Mouse (Mus musculus): ENCODE measurements around the gene Fryl.
"Not testable (repeated sequence)": the region's sequence is repeated elsewhere in the genome, so short reads cannot be mapped to it uniquely, and the experiment has no call there.

Fryl gene

DNA sequence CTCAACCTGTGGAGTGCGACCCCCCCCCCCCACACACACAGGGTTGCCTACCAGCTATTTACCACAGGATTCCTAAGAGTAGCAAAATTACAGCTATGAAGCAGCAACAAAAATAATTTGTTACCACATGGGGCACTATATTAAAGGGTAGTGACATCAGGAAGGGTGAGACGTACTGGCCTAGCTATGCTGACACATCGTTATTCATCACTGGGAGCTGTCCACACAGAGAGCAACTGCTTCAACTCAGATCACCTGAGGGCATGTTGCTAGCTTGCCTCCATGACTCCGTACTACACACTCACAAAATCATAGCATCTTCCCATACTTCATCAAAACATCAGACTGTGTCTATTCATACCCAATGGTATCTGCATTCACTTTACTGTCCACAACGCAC is 176.6 kb downstream of the Fryl start:
- no peak for DNase-seq

DNA sequence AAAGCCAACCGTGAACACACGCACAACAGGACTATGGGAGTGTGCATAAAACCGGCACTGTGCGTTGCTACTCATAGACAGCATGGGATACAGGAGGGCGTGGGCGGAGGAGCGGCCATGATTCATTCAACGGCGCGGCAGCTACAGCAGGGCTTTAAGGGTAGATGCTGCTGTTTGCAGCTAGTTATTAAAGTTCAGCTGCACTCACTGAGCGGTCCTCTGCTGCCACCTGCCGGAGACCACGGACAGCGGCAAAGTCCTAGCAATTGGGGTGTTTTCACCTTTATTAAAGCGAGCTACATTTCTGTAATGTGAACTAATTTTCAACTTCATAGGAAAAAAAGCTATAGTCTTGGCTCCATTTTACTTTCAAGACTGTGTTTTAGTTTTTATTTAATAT is 185.1 kb downstream of the Fryl start:
- DNase-seq: peak; percentile 66

DNA sequence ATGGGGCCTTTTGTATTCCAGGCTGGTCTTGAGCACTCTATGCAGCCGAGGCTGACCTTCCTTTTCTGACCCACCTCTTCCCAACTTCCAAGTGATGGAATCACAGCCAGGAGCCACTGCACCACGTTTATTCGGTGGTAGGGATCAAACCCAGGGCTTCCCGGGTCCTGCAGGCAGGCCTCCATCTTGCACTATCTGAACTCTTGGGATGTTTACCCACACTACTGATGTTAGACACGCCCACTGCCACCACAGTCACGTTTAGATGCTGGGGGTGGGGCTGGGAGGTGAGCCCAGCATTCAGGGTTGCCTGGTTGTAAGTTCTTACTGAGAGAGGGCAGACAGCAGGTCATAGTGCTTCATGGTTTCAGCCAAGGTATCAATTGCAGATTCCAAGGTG is 189.5 kb downstream of the Fryl start:
- DNase-seq: no peak

GRCm38 (mm10) chr5:73063768-73064669 is 192.4 kb downstream of the Fryl start:
- no peak for DNase-seq

DNA sequence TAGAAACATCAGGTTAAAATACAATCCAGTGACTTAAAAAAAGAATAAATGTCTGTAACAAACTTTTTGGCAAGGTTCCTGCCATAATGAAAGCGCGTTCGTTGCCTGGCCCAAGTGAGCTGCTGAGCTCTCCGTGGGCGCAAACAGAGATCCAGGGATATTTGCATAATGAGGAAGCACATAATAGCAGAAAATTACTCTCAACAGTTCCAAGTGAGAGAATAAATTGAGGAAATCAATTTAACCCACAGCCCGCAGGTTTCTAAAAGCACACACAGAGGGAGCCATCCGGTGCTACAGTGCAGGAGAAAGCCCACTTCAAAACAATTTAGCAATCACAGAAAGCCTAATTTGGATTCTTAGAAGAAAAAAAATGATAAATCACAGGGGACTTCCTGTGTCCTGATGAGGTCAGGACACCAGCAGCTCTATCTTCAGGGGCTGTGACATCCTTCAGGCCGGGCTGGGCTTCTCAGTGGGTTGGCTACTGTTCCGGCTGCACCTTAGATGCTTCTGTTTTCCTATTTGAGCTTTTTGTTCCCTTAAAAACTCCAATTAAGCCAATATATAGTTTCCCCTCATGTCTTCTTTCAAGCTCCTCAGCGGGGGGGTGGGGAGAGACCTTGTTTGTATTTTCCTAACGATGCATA is 194.8 kb downstream of the Fryl start:
- DNase-seq: no peak

- no peak for DNase-seq
Measured at GRCm38 (mm10) chr5:73056937-73057336, 199.5 kb downstream of the Fryl start.

DNA sequence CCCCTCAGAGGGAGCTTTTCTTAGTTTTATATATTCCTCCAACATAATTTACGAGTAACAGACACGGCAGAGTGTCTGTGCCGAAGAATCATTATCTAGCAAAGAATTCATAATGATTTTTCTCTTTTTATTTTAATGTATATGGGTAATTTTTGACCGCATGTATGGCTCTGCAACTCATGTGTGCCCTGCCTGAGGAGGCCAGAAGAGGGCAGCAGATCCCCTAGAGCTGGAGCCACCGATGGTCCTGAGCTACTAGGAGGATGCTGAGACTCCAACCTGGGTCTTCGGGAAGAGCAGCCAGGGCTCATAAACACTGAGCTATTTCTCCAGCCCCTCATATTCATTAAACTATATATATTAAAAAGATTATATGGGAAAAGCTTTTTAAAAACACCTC is 200.0 kb downstream of the Fryl start:
- DNase-seq: peak; percentile 28

GRCm38 (mm10) chr5:73053933-73054332 is 202.5 kb downstream of the Fryl start:
- no peak for DNase-seq

DNA sequence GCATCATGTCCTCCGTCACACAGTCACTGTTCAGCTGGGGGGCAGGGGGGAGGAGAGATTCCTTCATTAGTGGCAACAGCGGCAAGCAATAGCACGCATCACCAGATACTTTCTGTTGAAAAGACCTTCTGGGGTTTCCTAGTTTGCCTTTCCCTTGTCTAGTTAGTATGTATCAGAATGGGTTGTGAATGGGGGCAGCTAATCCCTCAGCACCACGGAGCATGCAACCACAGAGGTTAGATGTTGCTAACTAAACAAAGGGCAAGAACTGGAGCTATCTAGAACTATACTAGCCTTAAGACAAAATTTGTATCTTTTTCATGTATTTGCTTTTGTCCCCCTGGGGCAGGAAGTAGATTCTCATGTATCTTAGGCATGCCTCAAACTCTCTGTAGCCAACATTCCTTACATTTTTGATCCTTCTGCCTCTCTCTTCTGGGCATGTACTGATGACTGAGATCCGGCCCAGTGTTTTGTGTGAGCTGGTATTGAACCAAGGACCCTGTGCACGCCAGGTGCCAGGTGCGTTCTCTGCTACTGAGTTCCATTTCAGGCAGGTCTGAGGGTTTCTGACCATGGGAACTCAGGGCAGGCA is 208.7 kb downstream of the Fryl start:
- no peak for DNase-seq

DNA sequence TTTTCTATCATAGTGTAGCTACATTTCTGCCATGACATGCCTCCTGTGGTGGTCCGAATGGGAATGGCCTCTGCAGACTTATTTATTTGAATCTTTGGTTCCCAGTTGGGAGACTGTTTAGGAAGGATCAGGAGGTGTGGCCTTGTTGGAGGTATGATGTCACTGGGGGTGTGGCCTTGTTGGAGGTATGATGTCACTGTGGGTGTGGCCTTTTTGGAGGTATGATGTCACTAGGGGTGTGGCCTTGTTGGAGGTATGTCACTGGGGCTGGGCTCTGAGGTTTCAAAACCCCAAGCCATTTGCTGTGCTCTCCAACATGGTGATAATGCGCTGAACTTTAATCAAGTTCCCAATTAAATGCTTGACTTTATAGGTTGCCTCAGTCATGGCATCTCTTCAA is 212.4 kb downstream of the Fryl start:
- no peak for DNase-seq

GRCm38 (mm10) chr5:73032481-73032880 is 223.9 kb downstream of the Fryl start:
- DNase-seq: no peak

GRCm38 (mm10) chr5:73028646-73029045 is 227.8 kb downstream of the Fryl start:
- no peak for DNase-seq

DNA sequence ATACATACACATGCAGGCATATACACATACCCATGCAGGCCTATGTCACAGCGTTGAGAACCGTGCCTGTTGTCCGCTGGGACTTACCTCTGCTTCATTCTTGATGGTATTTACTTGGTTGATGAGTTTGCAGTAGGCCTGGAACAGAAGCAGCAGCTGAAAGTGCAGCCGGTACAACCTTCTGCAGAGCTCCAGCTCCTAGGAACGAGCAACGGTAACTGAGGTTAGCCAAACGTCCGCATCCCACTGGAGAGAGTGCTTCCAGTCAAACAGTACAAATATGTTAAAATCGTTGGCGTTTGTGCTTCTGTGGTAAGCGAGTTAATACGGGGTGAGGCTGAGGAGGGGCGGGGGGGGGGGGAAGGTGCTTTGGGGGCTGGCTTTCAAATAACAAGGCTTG is 232.6 kb downstream of the Fryl start:
- DNase-seq: no peak

- DNase-seq: no peak
Measured at GRCm38 (mm10) chr5:73014745-73015144, 241.7 kb downstream of the Fryl start.

GRCm38 (mm10) chr5:73013611-73014287 is 242.7 kb downstream of the Fryl start:
- DNase-seq: not testable (repeated sequence)

DNA sequence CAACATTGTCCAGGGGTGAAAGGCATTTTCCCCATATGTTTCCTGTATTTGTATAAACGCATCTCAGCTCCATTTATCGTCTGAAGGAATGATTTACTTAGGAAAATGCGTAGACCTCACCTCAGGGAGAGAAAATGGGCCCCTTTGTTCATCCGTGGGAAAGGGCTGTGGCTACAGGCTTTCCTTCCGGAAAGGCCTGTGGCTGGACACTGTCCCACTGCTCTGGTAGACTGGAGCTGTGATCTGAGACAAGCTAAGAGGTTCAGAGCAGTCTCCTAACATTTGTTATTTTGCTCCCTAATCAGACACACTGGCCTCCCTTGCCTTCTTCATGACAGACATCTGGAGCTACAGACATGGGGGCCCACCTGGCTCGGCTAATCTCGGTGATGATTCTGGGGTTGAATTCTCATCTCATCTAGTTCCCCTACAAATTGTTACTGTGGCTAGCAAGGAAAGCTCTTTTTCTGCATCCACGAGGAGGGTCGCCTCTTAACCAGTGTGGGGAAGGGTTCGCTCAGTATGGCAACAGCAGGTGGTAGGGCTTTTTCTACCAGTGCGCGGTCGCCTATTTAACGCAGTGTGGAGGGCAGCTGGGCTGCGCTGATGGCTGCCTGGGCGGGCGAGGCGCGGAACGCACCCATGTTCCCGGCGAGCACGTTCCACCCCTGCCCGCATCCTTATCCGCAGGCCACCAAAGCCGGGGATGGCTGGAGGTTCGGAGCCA is 243.4 kb downstream of the Fryl start:
- not testable (repeated sequence) for DNase-seq

GRCm38 (mm10) chr5:73011806-73012205 is 244.6 kb downstream of the Fryl start:
- not testable (repeated sequence) for DNase-seq

DNA sequence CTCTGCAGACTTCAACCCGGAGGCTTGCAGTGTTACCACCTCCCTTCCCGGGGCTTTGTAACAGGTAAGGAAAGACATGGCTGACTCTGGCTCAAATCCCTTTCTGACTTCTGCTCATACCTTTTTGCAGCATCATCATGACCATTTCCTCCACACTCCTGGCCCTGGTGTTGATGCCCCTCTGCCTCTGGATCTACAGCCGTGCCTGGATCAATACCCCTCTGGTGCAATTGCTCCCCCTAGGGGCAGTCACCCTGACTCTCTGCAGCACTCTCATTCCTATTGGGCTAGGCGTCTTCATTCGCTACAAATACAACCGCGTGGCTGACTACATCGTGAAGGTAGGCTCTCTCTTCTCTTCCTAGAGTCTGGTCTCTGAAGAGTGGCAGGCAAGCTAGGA is 248.2 kb downstream of the Fryl start:
- DNase-seq: peak; percentile 33

- DNase-seq: no peak
Measured at GRCm38 (mm10) chr5:73007582-73007959, 248.8 kb downstream of the Fryl start.

GRCm38 (mm10) chr5:73006784-73007581 is 249.4 kb downstream of the Fryl start, which contains the start of gene Slc10a4:
Gene Slc10a4, plus strand, starts transcription at chr5:73006883.
- no peak for DNase-seq

DNA sequence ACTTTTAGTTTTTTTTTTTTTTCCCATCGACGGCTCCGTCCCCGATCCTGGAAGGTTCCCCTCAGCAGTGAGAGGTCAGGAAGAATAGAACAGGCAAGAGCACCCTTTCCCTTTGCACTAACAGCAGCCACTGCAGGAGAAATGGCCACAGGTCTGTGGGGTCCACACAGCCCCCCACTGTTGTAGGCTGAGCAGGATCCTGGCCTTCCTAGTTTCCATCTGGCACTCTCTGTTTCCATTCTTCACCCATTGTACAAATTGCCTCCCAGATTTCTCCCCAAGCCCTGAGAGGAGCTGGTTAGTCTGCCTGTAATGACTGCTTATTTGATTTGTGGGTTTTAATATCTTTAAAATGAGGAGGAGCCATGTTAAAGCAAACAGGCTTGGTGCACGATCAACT is 252.4 kb downstream of the Fryl start:
- DNase-seq: no peak

DNA sequence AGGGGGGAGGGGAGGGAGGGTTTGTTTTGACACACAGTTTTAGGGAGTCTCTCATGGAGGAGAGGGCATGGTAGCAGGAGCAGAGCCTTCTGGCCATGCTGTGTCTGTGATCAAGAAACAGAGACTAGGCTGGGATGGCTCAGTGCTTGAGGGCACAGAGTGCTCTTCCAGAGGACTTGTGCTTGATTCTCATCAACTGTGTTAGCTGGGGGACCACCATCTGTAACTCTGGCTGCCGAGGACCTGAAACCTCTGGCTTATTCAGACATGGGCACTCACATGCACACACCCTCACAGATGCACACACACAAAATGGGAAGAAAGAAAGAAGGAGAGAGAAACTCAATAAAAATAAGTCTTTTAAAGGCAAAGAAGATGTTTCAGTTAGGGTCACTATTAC is 257.9 kb downstream of the Fryl start:
- not testable (repeated sequence) for DNase-seq
